Mouse (Mus musculus): ENCODE measurements at regions not wholly inside any gene's neighbourhood (a gene's known extent, or its start where the extent isn't known, plus 50 kb on each side); places are given as distances from the start of the nearest gene placed in this dataset.

DNA sequence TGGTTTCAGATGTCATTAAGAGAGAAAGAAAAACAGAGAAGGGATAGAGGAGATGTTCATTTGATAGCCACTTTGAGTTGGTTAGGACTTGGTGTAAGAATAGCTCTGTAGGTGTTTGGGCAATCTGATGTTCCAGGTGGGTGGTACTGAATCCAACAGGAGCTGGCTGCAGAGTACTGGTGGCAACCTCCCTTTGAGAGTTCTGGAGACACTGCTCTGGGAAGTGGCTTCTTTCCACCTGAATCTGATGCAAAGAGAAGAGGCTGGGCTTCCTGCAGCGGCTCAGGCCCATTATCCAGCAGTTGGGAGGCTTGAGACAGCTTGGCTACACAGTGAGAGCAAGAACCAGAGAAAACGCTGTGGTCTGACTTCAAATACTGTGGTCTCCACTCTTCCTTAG, 77.0 kb upstream of the Podxl start:
- TF ChIP-seq POLR2A (IDR thresholded peaks at IDR 0.05; ENCODE audit: low read depth, low read length) (no peak), CTCF (IDR thresholded peaks at IDR 0.05; ENCODE audit: borderline replicate concordance, insufficient read depth, low read length) (no peak)
